Mouse (Mus musculus) stomach, postnatal 0 days (tissue): ENCODE data around the gene Por. TPM values are rescaled to one million over a fixed set of nuclear protein-coding genes. Genes with fewer than 3 reads are reported as not detected.

Source experiments
- ATAC-seq: fragments of 200-750 bp; cut with Nextera tagmentation; 2 replicates; pipeline ENCODE4 v1.8.0; 2017; ENCODE audit not compliant: low FRiP score, low TSS enrichment
- DNase-seq: peaks from one replicate; pipeline ENCODE4 v3.0.0-alpha.2; 2016; ENCODE audit warnings: low spot score
- H3K27ac ChIP-seq: fragments of 300-500 bp; sonication (generic); replicated peaks from 2 replicates; pipeline ENCODE4 v1.5.1; 2014; ENCODE audit warnings: mild to moderate bottlenecking, control low read depth
- H3K27me3 ChIP-seq: fragments of 300-500 bp; sonication (generic); 2 replicates; pipeline ENCODE4 v1.6.1; 2014; ENCODE audit warnings: low read length; ENCODE audit not compliant: control insufficient read depth, insufficient read depth
- H3K36me3 ChIP-seq: fragments of 300-500 bp; sonication (generic); 2 replicates; pipeline ENCODE4 v1.6.1; 2014; ENCODE audit warnings: low read length, mixed read lengths; ENCODE audit not compliant: control insufficient read depth, insufficient read depth
- H3K4me1 ChIP-seq: fragments of 300-500 bp; sonication (generic); replicated peaks from 2 replicates; pipeline ENCODE4 v1.6.1; 2014; ENCODE audit warnings: antibody characterized with exemption; ENCODE audit not compliant: control insufficient read depth, insufficient read depth
- H3K4me2 ChIP-seq: fragments of 300-500 bp; sonication (generic); replicated peaks from 2 replicates; pipeline ENCODE4 v1.6.1; 2014; ENCODE audit warnings: low read depth, mild to moderate bottlenecking, control low read depth, moderate library complexity
- H3K4me3 ChIP-seq: fragments of 300-500 bp; sonication (generic); 2 replicates; pipeline ENCODE4 v1.5.1; 2014; ENCODE audit warnings: low read depth, low read length, control low read depth
- H3K9ac ChIP-seq: fragments of 300-500 bp; sonication (generic); 2 replicates; pipeline ENCODE4 v1.6.1; 2014; ENCODE audit warnings: mild to moderate bottlenecking, low read length, control low read depth, mixed read lengths
- H3K9me3 ChIP-seq: fragments of 300-500 bp; sonication (generic); 2 replicates; pipeline ENCODE4 v1.6.1; 2016; ENCODE audit warnings: low read length; ENCODE audit not compliant: control insufficient read depth
- CTCF ChIP-seq: IDR thresholded peaks from 2 replicates; pipeline ENCODE4 v1.5.1; 2016; ENCODE audit warnings: antibody characterized with exemption, low read depth, mild to moderate bottlenecking, moderate library complexity
- EP300 ChIP-seq: optimal IDR thresholded peaks from 2 replicates; pipeline ENCODE3; 2016; ENCODE audit warnings: antibody characterized with exemption
- WGBS: fragments of 180-500 bp; shearing (Covaris S2); extraction: QIAGEN DNeasy Blood & Tissue Kit; methylation state at CpG from one replicate; pipeline ENCODE4 v1.1.7; 2014; 5-methylcytosine and 5-hydroxymethylcytosine counted together
- polyA plus RNA-seq: library from polyadenylated mRNA; unstranded; fragments of >200 nt; fragmentation: Nextera tagmentation; extraction: Ambion mirVana; gene quantifications from 2 replicates; pipeline ENCODE4 v1.2.1, GENCODE M21; 2015

Gene Por
- polyA plus RNA-seq, 1 experiment from 2014 or later: 177 TPM

DNA sequence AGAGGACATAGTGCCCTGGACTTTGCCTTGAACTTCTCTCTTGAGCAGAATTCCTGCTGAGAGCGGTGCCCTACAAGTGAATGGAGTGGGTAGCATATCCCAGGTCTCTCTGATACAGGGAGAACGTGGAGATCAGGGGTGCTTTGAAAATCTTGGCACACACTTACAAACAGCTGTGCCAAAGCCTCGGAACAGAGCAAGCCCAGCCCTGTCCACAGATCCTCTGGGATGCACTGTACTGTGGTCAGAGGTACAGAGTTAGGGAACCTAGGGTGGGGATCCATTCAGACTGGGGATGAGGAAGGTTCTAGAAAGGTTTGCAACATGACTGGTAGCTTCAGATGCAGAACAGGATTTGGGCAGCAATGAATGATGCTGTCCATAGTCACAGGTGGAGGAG lies 50.3 kb downstream of the Por start:
- Histone ChIP-seq H3K4me2 (no peak overlapping the region), H3K27ac (peak overlapping the region; percentile 67; the same call in 1 of the 2 replicates), H3K4me3 (no peak overlapping the region), H3K27me3 (no peaks in the 10 kb centered on the region), H3K9ac (no peak overlapping the region), H3K36me3 (peaks cover 9% of the 10 kb centered on the region; the same call in 1 of the 2 replicates), H3K4me1 (peaks cover 8% of the 10 kb centered on the region), H3K9me3 (no peaks in the 10 kb centered on the region)
- no peak for ATAC-seq
- WGBS: 43% methylated on average over 3 of the region's 3 CpGs
- TF ChIP-seq EP300 (no peak), CTCF (no peak)
- DNase-seq: no peak

GRCm38 (mm10) chr5:135721076-135721475 lies 51.2 kb downstream of the Por start:
- H3K4me3 ChIP-seq: no peak overlapping the region
- no peaks in the 10 kb centered on the region for H3K9me3 ChIP-seq
- WGBS: 86% methylated on average over 8 of the region's 8 CpGs
- no peak overlapping the region for H3K9ac ChIP-seq
- peaks cover 12% of the 10 kb centered on the region for H3K4me1 ChIP-seq
- H3K27me3 ChIP-seq: no peaks in the 10 kb centered on the region
- peaks cover 9% of the 10 kb centered on the region; the same call in 1 of the 2 replicates for H3K36me3 ChIP-seq
- DNase-seq: no peak
- H3K27ac ChIP-seq: no peak overlapping the region; the same call in 1 of the 2 replicates
- ATAC-seq: no peak
- H3K4me2 ChIP-seq: no peak overlapping the region
- TF ChIP-seq CTCF (no peak), EP300 (no peak)

- peak overlapping the region; percentile 5; the same call in 1 of the 2 replicates for H3K27ac ChIP-seq
- ATAC-seq (no peak), DNase-seq (no peak)
- no peak overlapping the region for H3K4me2 ChIP-seq
- TF ChIP-seq EP300: no peak
- TF ChIP-seq CTCF: no peak
- peaks cover 5% of the 10 kb centered on the region; the same call in 1 of the 2 replicates for H3K36me3 ChIP-seq
- H3K4me1 ChIP-seq: peaks cover 14% of the 10 kb centered on the region
- H3K4me3 ChIP-seq: no peak overlapping the region
- H3K9ac ChIP-seq: 0 out of 2 replicates have a peak overlapping the region, but pooled peaks have one; percentile 13
- H3K9me3 ChIP-seq: no peaks in the 10 kb centered on the region
- H3K27me3 ChIP-seq: no peaks in the 10 kb centered on the region
- WGBS: 44% methylated on average over 11 of the region's 11 CpGs
Observed at GRCm38 (mm10) chr5:135722121-135722520, 52.3 kb downstream of the Por start.

DNA sequence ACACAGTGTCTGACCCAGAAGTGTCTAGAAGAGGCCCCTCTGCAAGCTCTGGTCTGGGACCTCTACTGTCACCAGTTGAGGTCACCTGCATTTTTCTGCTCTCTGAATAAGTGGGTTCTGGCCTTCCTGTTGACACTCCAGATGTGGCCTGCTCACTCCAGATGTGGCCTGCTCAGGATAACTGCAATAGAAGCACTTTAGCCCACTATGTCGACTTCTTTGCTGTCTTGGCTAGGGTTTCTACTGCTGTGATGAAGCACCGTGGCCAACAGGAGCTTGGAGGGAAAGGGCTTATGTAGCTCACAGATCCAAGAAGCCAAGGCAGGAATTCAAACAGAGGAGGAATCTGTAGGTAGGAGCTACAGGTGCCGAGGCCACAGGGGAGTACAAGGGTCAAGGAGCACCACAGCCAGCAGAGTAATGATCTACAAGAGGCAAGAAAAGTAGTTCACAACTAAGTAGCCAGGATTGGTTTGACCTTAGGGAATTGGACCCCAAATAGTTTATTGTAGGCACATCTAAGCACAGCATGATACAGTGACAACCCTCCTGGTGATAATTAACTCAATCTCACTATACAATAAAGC lies 53.4 kb downstream of the Por start:
- Histone ChIP-seq H3K27ac (no peak overlapping the region), H3K36me3 (0 out of 2 replicates have a peak, but pooled peaks cover 3% of the 10 kb centered on the region), H3K4me1 (peaks cover 14% of the 10 kb centered on the region), H3K4me2 (no peak overlapping the region), H3K9me3 (no peaks in the 10 kb centered on the region), H3K27me3 (no peaks in the 10 kb centered on the region), H3K9ac (no peak overlapping the region), H3K4me3 (no peak overlapping the region)
- DNase-seq (no peak), ATAC-seq (no peak)
- WGBS: 37% methylated on average over 3 of the region's 3 CpGs
- no peak for TF ChIP-seq CTCF
- TF ChIP-seq EP300: no peak

DNA sequence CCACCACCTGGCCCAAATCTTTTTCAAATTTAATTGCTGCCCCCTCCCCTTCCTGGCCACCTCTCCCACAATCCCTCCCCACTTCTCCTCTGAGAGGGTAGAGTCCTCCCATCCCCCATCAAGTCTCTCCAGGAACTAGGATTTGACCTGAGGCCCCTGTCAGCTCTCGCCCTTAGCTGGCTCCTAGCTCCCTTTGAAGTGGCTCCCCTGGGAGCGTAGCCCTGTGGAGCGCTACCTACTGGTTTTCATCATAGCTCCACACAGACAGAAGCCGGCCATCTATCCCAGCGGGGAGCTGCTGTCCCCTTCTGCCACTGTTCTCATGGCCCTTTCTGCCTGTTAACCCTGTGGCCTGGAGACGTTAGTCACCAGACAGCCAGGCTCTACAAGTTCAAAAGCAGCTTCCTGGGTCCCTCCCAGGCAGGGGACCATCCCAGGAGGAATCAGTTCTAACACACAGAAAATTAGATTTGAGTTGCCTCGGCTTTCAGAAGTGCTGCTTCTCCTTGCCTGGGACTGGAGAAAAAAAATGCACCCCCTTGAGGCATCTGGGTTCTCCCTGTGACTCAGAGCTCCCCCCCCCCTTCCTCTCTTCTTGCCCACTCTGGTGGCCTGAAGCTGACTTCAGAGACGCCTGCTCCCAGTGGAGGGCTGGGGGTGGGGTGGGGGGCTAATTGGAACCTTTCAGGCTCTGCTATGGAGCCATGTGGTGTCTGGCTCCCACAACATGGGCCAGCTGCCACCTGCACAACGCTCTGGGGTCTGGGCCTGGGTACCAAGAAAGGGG lies 54.9 kb downstream of the Por start:
- 34% methylated on average over 9 of the region's 9 CpGs for WGBS
- peaks cover 14% of the 10 kb centered on the region for H3K4me1 ChIP-seq
- H3K4me2 ChIP-seq: peak overlapping the region; percentile 14
- TF ChIP-seq CTCF (peak; percentile 12; the same call in 1 of the 2 replicates), EP300 (no peak)
- no peak overlapping the region for H3K4me3 ChIP-seq
- H3K9me3 ChIP-seq: no peaks in the 10 kb centered on the region
- DNase-seq (no peak), ATAC-seq (peak; percentile 5; the same call in 1 of the 2 replicates)
- peak overlapping the region; percentile 43; the same call in 1 of the 2 replicates for H3K9ac ChIP-seq
- H3K27ac ChIP-seq: peak overlapping the region; percentile 74
- H3K27me3 ChIP-seq: no peaks in the 10 kb centered on the region
- H3K36me3 ChIP-seq: peaks cover 5% of the 10 kb centered on the region
